Mouse (Mus musculus) gastrocnemius, adult 2 months (tissue): ENCODE measurements around the gene Olfr1419. TPM values are rescaled to one million over a fixed set of nuclear protein-coding genes. Genes with fewer than 3 reads are reported as not detected.
A peak's percentile ranks its signal among the peaks of the same experiment; 100 is the strongest.
"Not testable (repeated sequence)": the region's sequence is repeated elsewhere in the genome, so short reads cannot be mapped to it uniquely, and the experiment has no call there.

Experiments
- DNase-seq: peaks from one replicate; pipeline ENCODE4 v3.0.0; 2022
- H3K27ac ChIP-seq: fragments of 200-600 bp; 2 replicates; pipeline ENCODE4 v1.8.1; 2022; ENCODE audit warnings: mild to moderate bottlenecking
- H3K4me3 ChIP-seq: fragments of 200-600 bp; 2 replicates; pipeline ENCODE4 v1.8.1; 2022; ENCODE audit warnings: mild to moderate bottlenecking, moderate library complexity
- CTCF ChIP-seq: fragments of 200-600 bp; IDR thresholded peaks from 2 replicates; pipeline ENCODE4 v1.8.1; 2022; ENCODE audit warnings: antibody characterized with exemption, mild to moderate bottlenecking, moderate library complexity
- intact Hi-C: fragments of 180-260 bp; cut with DNase I; formaldehyde crosslinking; loops from one replicate; pipeline ENCODE4 v1.15.1; 2025
- long read RNA-seq, 2 experiments: library from polyadenylated mRNA; stranded (forward); transcript quantifications; one replicate each; pipeline ENCODE4 v2.0.0; 2021
- total RNA-seq, 2 experiments: library from RNA; stranded (reverse); gene quantifications; 2 replicates each; pipeline ENCODE4 v1.2.3; 2021

Olfr1419 gene
- not detected for total RNA-seq
- long read RNA-seq, experiment 1 = 0 reads
- long read RNA-seq, experiment 2 = 0 reads

GRCm38 (mm10) chr19:11875006-11875405, at the start of gene Olfr1419:
Olfr1419 (minus strand) TSS chr19:11875106.
- TF ChIP-seq CTCF = no peak
- Histone ChIP-seq H3K27ac (no peak within 1 kb of the TSS), H3K4me3 (no peak within 1 kb of the TSS)
- intact Hi-C loops = no loop called here
- DNase-seq = no peak

GRCm38 (mm10) chr19:11922515-11922914, 47.6 kb upstream of the Olfr1419 start:
- DNase-seq, H3K4me3 ChIP-seq, H3K27ac ChIP-seq: not testable (repeated sequence)
- intact Hi-C loops = loop anchor here (5.0 kb wide), 1 partner anchor 40 kb away; no protein-coding TSS in a partner anchor

- no peak overlapping the region for H3K27ac ChIP-seq
- TF ChIP-seq CTCF = no peak
- H3K4me3 ChIP-seq = no peak overlapping the region
- no peak for DNase-seq
- intact Hi-C loops = loop anchor here (5.0 kb wide), 1 partner anchor 40 kb away; no protein-coding TSS in a partner anchor
Measured at GRCm38 (mm10) chr19:11922068-11922467, 47.2 kb upstream of the Olfr1419 start.

- DNase-seq = no peak
- intact Hi-C loops = no loop called here
Measured at GRCm38 (mm10) chr19:11915804-11916203, 40.9 kb upstream of the Olfr1419 start.

GRCm38 (mm10) chr19:11912533-11913121, 37.7 kb upstream of the Olfr1419 start:
- Histone ChIP-seq H3K27ac (peak overlapping the region; percentile 99), H3K4me3 (peak overlapping the region; percentile 92)
- peak; percentile 83 for DNase-seq
- TF ChIP-seq CTCF = no peak
- intact Hi-C loops = loop anchor here (2.0 to 5.0 kb wide), 2 partner anchors 98 to 140 kb away; partner anchors contain the start of gene Mrpl16

More at GRCm38 (mm10) chr19:11915804-11916203, 40.9 kb upstream of the Olfr1419 start:
- no peak overlapping the region for H3K27ac ChIP-seq
- H3K4me3 ChIP-seq = no peak overlapping the region
- TF ChIP-seq CTCF = no peak

GRCm38 (mm10) chr19:11912037-11912532, 37.2 kb upstream of the Olfr1419 start, which contains the start of gene Patl1:
Patl1 (plus strand) TSS chr19:11912399.
- Histone ChIP-seq H3K4me3 (peak within 1 kb of the TSS; percentile 92), H3K27ac (peak within 1 kb of the TSS; percentile 99)
- peak; percentile 100 for DNase-seq
- intact Hi-C loops = loop anchor here (2.0 to 5.0 kb wide), 2 partner anchors 99 to 140 kb away; partner anchors contain the start of gene Mrpl16
- no peak for TF ChIP-seq CTCF

- peak overlapping the region; percentile 92 for H3K4me3 ChIP-seq
- H3K27ac ChIP-seq = peak overlapping the region; percentile 99
- DNase-seq = peak; percentile 58
- intact Hi-C loops = loop anchor here (2.0 to 5.0 kb wide), 2 partner anchors 99 to 139 kb away; partner anchors contain the start of gene Mrpl16
- TF ChIP-seq CTCF = no peak
Measured at GRCm38 (mm10) chr19:11911603-11912002, 36.7 kb upstream of the Olfr1419 start.

- Histone ChIP-seq H3K4me3 (peak overlapping the region; percentile 92), H3K27ac (peak overlapping the region; percentile 99)
- intact Hi-C loops = loop anchor here (5.0 kb wide), 1 partner anchor 139 kb away; the partner anchor contains the start of gene Mrpl16
- DNase-seq = no peak
- TF ChIP-seq CTCF = no peak
Measured at GRCm38 (mm10) chr19:11911021-11911420, 36.1 kb upstream of the Olfr1419 start.

GRCm38 (mm10) chr19:11886265-11886664, 11.4 kb upstream of the Olfr1419 start, which contains the start of gene Olfr1420:
Olfr1420 (plus strand) TSS chr19:11886565.
- intact Hi-C loops = no loop called here
- TF ChIP-seq CTCF = no peak
- Histone ChIP-seq H3K27ac (no peak within 1 kb of the TSS), H3K4me3 (no peak within 1 kb of the TSS)
- no peak for DNase-seq

GRCm38 (mm10) chr19:11878404-11878803, 3.5 kb upstream of the Olfr1419 start:
- H3K27ac ChIP-seq, intact Hi-C loops, DNase-seq, H3K4me3 ChIP-seq: not testable (repeated sequence)

- DNase-seq = no peak
- Histone ChIP-seq H3K27ac (no peak overlapping the region), H3K4me3 (no peak overlapping the region)
- intact Hi-C loops = no loop called here
- TF ChIP-seq CTCF = no peak
Measured at GRCm38 (mm10) chr19:11867837-11868236, 7.1 kb downstream of the Olfr1419 start.

GRCm38 (mm10) chr19:11860966-11861365, 13.9 kb downstream of the Olfr1419 start, which contains the start of gene Olfr1418:
Olfr1418 (minus strand) TSS chr19:11861066.
- no peak for TF ChIP-seq CTCF

GRCm38 (mm10) chr19:11856506-11856905, 18.4 kb downstream of the Olfr1419 start:
- DNase-seq = no peak

More at GRCm38 (mm10) chr19:11860966-11861365, 13.9 kb downstream of the Olfr1419 start, which contains the start of gene Olfr1418:
- Histone ChIP-seq H3K4me3 (no peak within 1 kb of the TSS), H3K27ac (no peak within 1 kb of the TSS)
- intact Hi-C loops = no loop called here
- no peak for DNase-seq

More at GRCm38 (mm10) chr19:11856506-11856905, 18.4 kb downstream of the Olfr1419 start:
- H3K27ac ChIP-seq = no peak overlapping the region
- no peak for TF ChIP-seq CTCF
- intact Hi-C loops = no loop called here
- H3K4me3 ChIP-seq = no peak overlapping the region
